Mouse (Mus musculus): ENCODE results near the gene Alpk1.
"Not testable (repeated sequence)": the region's sequence is repeated elsewhere in the genome, so short reads cannot be mapped to it uniquely, and the experiment has no call there.

The Alpk1 gene

GRCm38 (mm10) chr3:127790234-127791055 lies 10.1 kb upstream of the Alpk1 start:
- peak; percentile 53 to 66 for DNase-seq (ENCODE audit: low spot score in 2 of 2)

- peak; percentile 66 to 81 for DNase-seq (ENCODE audit: low spot score in 2 of 2)
Measured at GRCm38 (mm10) chr3:127789500-127790191, 9.3 kb upstream of the Alpk1 start, which contains the start of gene Tifa. Tifa (plus strand) TSS chr3:127789805.

GRCm38 (mm10) chr3:127788919-127789318 lies 8.6 kb upstream of the Alpk1 start:
- DNase-seq (ENCODE audit: low spot score in 2 of 2), result no peak

DNA sequence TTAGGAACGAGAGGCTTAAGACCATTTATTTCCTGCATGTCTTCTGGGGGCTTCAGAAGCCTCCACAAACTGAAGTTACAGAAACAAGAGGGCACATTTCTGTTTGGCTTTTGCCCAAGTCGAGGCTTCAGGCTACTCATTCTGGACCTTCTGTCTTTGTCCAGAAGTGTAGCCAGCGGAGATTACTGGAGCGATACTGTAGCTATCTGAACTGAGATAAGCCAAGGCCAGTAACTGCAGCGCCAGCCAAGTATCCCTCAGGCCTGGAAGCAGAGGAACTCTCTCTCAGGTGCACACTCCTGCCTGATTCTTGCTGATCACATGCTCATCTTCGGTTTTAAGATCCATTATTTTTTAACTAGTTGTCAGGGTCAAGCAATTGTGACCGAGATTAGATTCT lies 7.7 kb upstream of the Alpk1 start:
- DNase-seq (ENCODE audit: low spot score in 2 of 2), result no peak

DNA sequence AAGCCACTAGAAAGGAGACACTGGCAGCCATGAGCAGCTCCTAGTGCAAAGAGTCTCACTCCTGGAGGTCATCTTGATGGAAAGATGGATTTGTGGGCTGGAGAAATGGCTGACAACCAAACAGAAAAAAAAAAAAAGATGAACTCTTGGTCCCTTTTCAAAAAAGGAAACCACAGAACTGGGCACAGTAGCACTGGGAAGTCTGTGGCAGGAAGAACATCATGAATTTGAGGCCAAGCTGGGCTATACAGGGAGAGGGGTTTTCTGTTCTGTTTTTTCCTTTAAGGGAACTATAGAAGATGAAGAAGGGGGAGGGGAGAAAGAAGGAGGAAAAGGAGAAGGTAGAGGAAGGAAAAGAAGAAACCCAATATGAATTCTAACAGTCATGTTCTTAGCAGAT lies 6.7 kb upstream of the Alpk1 start:
- DNase-seq (ENCODE audit: low spot score in 2 of 2), result peak in 1 of 2 experiments; percentile 28

- not testable (repeated sequence) for DNase-seq (ENCODE audit: low spot score in 2 of 2)
Measured at GRCm38 (mm10) chr3:127783680-127784079, 3.4 kb upstream of the Alpk1 start.

GRCm38 (mm10) chr3:127782921-127783320 lies 2.6 kb upstream of the Alpk1 start:
- no peak for DNase-seq (ENCODE audit: low spot score in 2 of 2)

- DNase-seq (ENCODE audit: low spot score in 2 of 2), result no peak
Measured at GRCm38 (mm10) chr3:127780921-127781320, 594 bp upstream of the Alpk1 start.

DNA sequence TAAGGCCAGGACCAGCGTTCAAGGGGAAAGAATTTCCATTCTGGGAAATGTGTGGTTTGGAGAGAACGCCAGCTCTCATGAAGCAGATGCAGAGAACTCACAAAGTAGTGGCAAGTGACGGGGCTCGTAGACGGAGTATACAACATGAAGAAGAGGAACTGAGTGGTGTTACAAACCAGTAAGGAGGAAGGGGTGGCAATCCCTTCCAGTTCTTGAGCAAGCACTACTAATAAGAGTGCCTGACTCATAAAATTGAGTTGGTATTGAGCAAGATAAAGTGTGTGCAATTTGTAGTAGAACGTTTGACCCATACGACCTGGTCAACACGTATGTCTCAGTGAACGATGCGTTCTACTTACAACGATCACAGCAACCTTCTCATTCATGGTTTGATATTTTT lies 11.2 kb downstream of the Alpk1 start:
- no peak for DNase-seq (ENCODE audit: low spot score in 2 of 2)

GRCm38 (mm10) chr3:127765971-127766370 lies 14.4 kb downstream of the Alpk1 start:
- no peak for DNase-seq (ENCODE audit: low spot score in 2 of 2)

- DNase-seq (ENCODE audit: low spot score in 2 of 2), result no peak
Measured at GRCm38 (mm10) chr3:127764541-127764940, 15.8 kb downstream of the Alpk1 start.

GRCm38 (mm10) chr3:127763076-127763612 lies 17.2 kb downstream of the Alpk1 start:
- peak; percentile 55 to 64 for DNase-seq (ENCODE audit: low spot score in 2 of 2)

GRCm38 (mm10) chr3:127762403-127762802 lies 17.9 kb downstream of the Alpk1 start:
- DNase-seq (ENCODE audit: low spot score in 2 of 2), result no peak

DNA sequence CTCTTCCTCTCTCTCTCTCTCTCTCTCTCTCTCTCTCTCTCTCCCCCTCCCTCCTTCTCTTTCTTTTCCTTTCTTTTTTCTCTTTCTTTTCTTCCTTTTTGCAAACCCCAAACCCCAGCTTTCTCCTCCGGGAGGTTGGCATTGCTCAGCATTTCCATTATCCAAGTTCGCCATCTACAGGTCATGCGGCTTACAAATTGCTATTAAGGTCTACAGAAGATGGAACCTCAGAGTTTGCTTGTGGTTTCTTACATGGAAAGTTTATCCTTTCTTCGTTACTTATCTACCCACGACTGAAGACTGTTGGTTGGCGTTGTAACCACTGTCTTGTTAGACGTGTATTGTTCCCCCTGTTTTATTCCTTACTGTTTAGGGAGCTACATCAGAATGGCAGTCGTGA lies 21.1 kb downstream of the Alpk1 start:
- DNase-seq (ENCODE audit: low spot score in 2 of 2), result no peak

GRCm38 (mm10) chr3:127758806-127759205 lies 21.5 kb downstream of the Alpk1 start:
- no peak for DNase-seq (ENCODE audit: low spot score in 2 of 2)

- no peak for DNase-seq (ENCODE audit: low spot score in 2 of 2)
Measured at GRCm38 (mm10) chr3:127757886-127758301, 22.4 kb downstream of the Alpk1 start.

- no peak for DNase-seq (ENCODE audit: low spot score in 2 of 2)
Measured at GRCm38 (mm10) chr3:127756458-127756857, 23.9 kb downstream of the Alpk1 start.

- no peak for DNase-seq (ENCODE audit: low spot score in 2 of 2)
Measured at GRCm38 (mm10) chr3:127749981-127750562, 30.3 kb downstream of the Alpk1 start.

GRCm38 (mm10) chr3:127749266-127749665 lies 31.1 kb downstream of the Alpk1 start:
- DNase-seq (ENCODE audit: low spot score in 2 of 2), result no peak

- DNase-seq (ENCODE audit: low spot score in 2 of 2), result no peak
Measured at GRCm38 (mm10) chr3:127748644-127749043, 31.7 kb downstream of the Alpk1 start.

DNA sequence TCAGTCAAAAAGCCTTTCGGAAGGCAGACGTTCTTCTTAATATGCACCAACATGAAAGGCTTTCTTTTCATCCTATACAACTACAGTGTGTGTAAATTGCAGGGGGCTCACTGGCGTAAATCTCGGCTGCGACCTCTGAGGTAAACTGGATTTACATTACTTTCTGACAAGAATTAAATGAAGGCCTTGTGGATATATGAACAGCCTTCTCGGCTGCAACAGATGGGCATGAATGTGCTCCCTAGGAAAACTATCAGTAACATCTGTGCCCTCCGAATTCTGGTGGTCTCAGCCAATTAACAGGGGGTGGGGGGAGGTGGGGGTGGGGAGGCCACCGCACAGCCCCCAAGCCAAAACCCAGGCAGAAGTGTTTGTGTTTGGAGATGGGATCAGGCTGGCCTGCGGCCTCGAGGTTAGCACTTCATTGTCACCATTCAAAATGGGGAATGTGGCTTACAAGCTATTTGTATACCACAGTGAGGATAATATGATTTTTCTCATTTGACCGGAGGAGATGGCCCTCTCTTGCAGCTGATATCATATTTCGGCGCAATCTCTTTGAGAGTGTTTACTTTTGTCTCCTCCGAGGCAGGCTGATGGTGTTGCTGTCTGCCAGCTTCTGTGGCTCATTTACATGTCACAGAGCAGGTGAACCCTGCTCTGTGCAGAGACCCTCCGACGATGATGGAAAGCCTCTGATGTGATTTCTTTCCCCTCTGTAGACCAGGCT lies 34.3 kb downstream of the Alpk1 start:
- no peak for DNase-seq (ENCODE audit: low spot score in 2 of 2)

DNA sequence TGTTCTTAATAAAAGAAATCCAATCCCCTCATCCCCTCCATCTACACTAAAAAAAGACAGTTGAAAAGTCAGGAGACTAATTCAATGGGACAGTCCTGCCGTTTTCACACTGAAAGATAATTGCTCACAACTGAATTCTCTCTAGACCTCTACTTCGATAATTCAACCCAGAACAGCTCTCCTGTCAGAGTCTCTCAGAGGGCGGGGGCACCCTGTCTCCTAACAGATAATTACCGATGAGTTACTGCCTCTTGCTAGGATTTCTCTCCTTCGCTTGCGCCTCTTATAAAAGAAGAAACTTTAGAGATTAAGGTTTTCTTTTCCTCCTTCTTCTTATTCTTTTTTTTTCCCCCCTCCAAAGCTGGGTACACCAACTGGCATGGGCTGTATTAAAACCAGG lies 34.8 kb downstream of the Alpk1 start:
- DNase-seq (ENCODE audit: low spot score in 2 of 2), result no peak
